Mouse (Mus musculus): Measurements from ENCODE around the gene Prpsap1. TPM values are rescaled to one million over a fixed set of nuclear protein-coding genes. Genes with fewer than 3 reads are reported as not detected.
A peak's percentile ranks its signal among the peaks of the same experiment; 100 is the strongest.
"Not testable (repeated sequence)": the region's sequence is repeated elsewhere in the genome, so short reads cannot be mapped to it uniquely, and the experiment has no call there.

The Prpsap1 gene
- polyA plus RNA-seq, 1 experiment from 2014 or later = 171 TPM

- ATAC-seq (ENCODE audit: low FRiP score); H3K9me3 ChIP-seq; H3K27me3 ChIP-seq; H3K9ac ChIP-seq; H3K4me3 ChIP-seq; H3K27ac ChIP-seq; H3K36me3 ChIP-seq; H3K4me2 ChIP-seq: not testable (repeated sequence)
- peaks cover 39% of the 10 kb centered on the region for H3K4me1 ChIP-seq (replicated peaks)
- 82% methylated on average over 1 of the region's 1 CpGs for WGBS
These were observed 1.5 kb downstream of the Prpsap1 start for GRCm38 (mm10) chr11:116492507-116492906.

GRCm38 (mm10) chr11:116491338-116491737 is 2.7 kb downstream of the Prpsap1 start:
- no peak for ATAC-seq (ENCODE audit: low FRiP score)
- H3K4me3 ChIP-seq = no peak overlapping the region
- H3K9me3 ChIP-seq = no peaks in the 10 kb centered on the region
- 75% methylated on average over 6 of the region's 6 CpGs for WGBS
- H3K4me2 ChIP-seq = peak overlapping the region; percentile 62; the same call in 1 of the 2 replicates
- H3K27me3 ChIP-seq = no peaks in the 10 kb centered on the region
- H3K36me3 ChIP-seq = peaks cover 15% of the 10 kb centered on the region
- peaks cover 39% of the 10 kb centered on the region for H3K4me1 ChIP-seq (replicated peaks)
- no peak overlapping the region for H3K9ac ChIP-seq
- no peak overlapping the region for H3K27ac ChIP-seq

- Histone ChIP-seq H3K9me3 (no peaks in the 10 kb centered on the region), H3K27me3 (no peaks in the 10 kb centered on the region), H3K4me1 (replicated peaks) (peaks cover 39% of the 10 kb centered on the region), H3K4me3 (peak overlapping the region; percentile 97), H3K27ac (peak overlapping the region; percentile 92), H3K9ac (peak overlapping the region; percentile 96), H3K36me3 (peaks cover 24% of the 10 kb centered on the region), H3K4me2 (peak overlapping the region; percentile 62)
- under 1% methylated on average over 50 of the region's 62 CpGs for WGBS
- ATAC-seq (ENCODE audit: low FRiP score) = peak; percentile 91
These were observed 3.5 kb downstream of the Prpsap1 start for GRCm38 (mm10) chr11:116490232-116491107.

GRCm38 (mm10) chr11:116489771-116490231 is 4.2 kb downstream of the Prpsap1 start:
- peak; percentile 74 for ATAC-seq (ENCODE audit: low FRiP score)
- peaks cover 33% of the 10 kb centered on the region for H3K4me1 ChIP-seq (replicated peaks)
- peak overlapping the region; percentile 97 for H3K4me3 ChIP-seq
- 0% methylated on average over 37 of the region's 39 CpGs for WGBS
- no peaks in the 10 kb centered on the region for H3K9me3 ChIP-seq
- H3K4me2 ChIP-seq = peak overlapping the region; percentile 62
- H3K36me3 ChIP-seq = peaks cover 30% of the 10 kb centered on the region
- H3K27ac ChIP-seq = peak overlapping the region; percentile 92
- peak overlapping the region; percentile 96 for H3K9ac ChIP-seq
- H3K27me3 ChIP-seq = no peaks in the 10 kb centered on the region

GRCm38 (mm10) chr11:116488693-116489375 is 5.2 kb downstream of the Prpsap1 start:
- H3K4me1 ChIP-seq (replicated peaks) = peaks cover 23% of the 10 kb centered on the region
- H3K9me3 ChIP-seq = no peaks in the 10 kb centered on the region
- no peaks in the 10 kb centered on the region for H3K27me3 ChIP-seq
- ATAC-seq (ENCODE audit: low FRiP score) = no peak
- H3K27ac ChIP-seq = no peak overlapping the region
- peak overlapping the region; percentile 96 for H3K9ac ChIP-seq
- peak overlapping the region; percentile 62 for H3K4me2 ChIP-seq
- peak overlapping the region; percentile 97 for H3K4me3 ChIP-seq
- WGBS = 79% methylated on average over 14 of the region's 14 CpGs
- H3K36me3 ChIP-seq = peaks cover 39% of the 10 kb centered on the region

GRCm38 (mm10) chr11:116488207-116488606 is 5.8 kb downstream of the Prpsap1 start:
- Histone ChIP-seq H3K4me2 (no peak overlapping the region), H3K4me3 (no peak overlapping the region), H3K27ac (no peak overlapping the region), H3K27me3 (no peaks in the 10 kb centered on the region), H3K9ac (no peak overlapping the region), H3K9me3 (no peaks in the 10 kb centered on the region), H3K4me1 (replicated peaks) (peaks cover 22% of the 10 kb centered on the region), H3K36me3 (peaks cover 45% of the 10 kb centered on the region)
- ATAC-seq (ENCODE audit: low FRiP score) = no peak

GRCm38 (mm10) chr11:116484261-116484660 is 9.7 kb downstream of the Prpsap1 start:
- no peak overlapping the region for H3K9ac ChIP-seq
- ATAC-seq (ENCODE audit: low FRiP score) = no peak
- H3K27me3 ChIP-seq = no peaks in the 10 kb centered on the region
- H3K4me1 ChIP-seq (replicated peaks) = peaks cover 16% of the 10 kb centered on the region
- peaks cover 82% of the 10 kb centered on the region for H3K36me3 ChIP-seq
- no peak overlapping the region for H3K27ac ChIP-seq
- no peak overlapping the region for H3K4me3 ChIP-seq
- WGBS = 93% methylated on average over 8 of the region's 8 CpGs
- no peaks in the 10 kb centered on the region for H3K9me3 ChIP-seq
- no peak overlapping the region for H3K4me2 ChIP-seq

GRCm38 (mm10) chr11:116481776-116482175 is 12.2 kb downstream of the Prpsap1 start:
- ATAC-seq (ENCODE audit: low FRiP score) = no peak
- Histone ChIP-seq H3K4me1 (replicated peaks) (no peaks in the 10 kb centered on the region), H3K9me3 (no peaks in the 10 kb centered on the region), H3K4me3 (no peak overlapping the region), H3K9ac (no peak overlapping the region), H3K27ac (no peak overlapping the region), H3K27me3 (no peaks in the 10 kb centered on the region), H3K36me3 (peaks cover 94% of the 10 kb centered on the region), H3K4me2 (no peak overlapping the region)
- WGBS = 85% methylated on average over 7 of the region's 7 CpGs

GRCm38 (mm10) chr11:116480975-116481374 is 13.0 kb downstream of the Prpsap1 start:
- no peak overlapping the region for H3K27ac ChIP-seq
- no peaks in the 10 kb centered on the region for H3K9me3 ChIP-seq
- 89% methylated on average over 8 of the region's 8 CpGs for WGBS
- no peak overlapping the region for H3K4me3 ChIP-seq
- H3K36me3 ChIP-seq = peaks cover 95% of the 10 kb centered on the region
- H3K27me3 ChIP-seq = no peaks in the 10 kb centered on the region
- no peak for ATAC-seq (ENCODE audit: low FRiP score)
- no peaks in the 10 kb centered on the region for H3K4me1 ChIP-seq (replicated peaks)
- H3K9ac ChIP-seq = no peak overlapping the region
- H3K4me2 ChIP-seq = no peak overlapping the region

- WGBS = 67% methylated on average over 8 of the region's 8 CpGs
- ATAC-seq (ENCODE audit: low FRiP score) = no peak
- Histone ChIP-seq H3K4me2 (no peak overlapping the region), H3K4me3 (no peak overlapping the region), H3K9me3 (no peaks in the 10 kb centered on the region), H3K27me3 (no peaks in the 10 kb centered on the region), H3K36me3 (peaks cover 95% of the 10 kb centered on the region), H3K9ac (no peak overlapping the region), H3K4me1 (replicated peaks) (no peaks in the 10 kb centered on the region), H3K27ac (no peak overlapping the region)
These were observed 14.2 kb downstream of the Prpsap1 start for GRCm38 (mm10) chr11:116479832-116480231.

GRCm38 (mm10) chr11:116478978-116479377 is 15.0 kb downstream of the Prpsap1 start:
- 83% methylated on average over 7 of the region's 7 CpGs for WGBS
- H3K27ac ChIP-seq = no peak overlapping the region
- no peak overlapping the region for H3K4me3 ChIP-seq
- H3K27me3 ChIP-seq = no peaks in the 10 kb centered on the region
- no peak overlapping the region for H3K4me2 ChIP-seq
- H3K9me3 ChIP-seq = no peaks in the 10 kb centered on the region
- H3K36me3 ChIP-seq = peaks cover 95% of the 10 kb centered on the region
- ATAC-seq (ENCODE audit: low FRiP score) = no peak
- H3K4me1 ChIP-seq (replicated peaks) = no peaks in the 10 kb centered on the region
- no peak overlapping the region for H3K9ac ChIP-seq

GRCm38 (mm10) chr11:116477160-116477759 is 16.7 kb downstream of the Prpsap1 start:
- Histone ChIP-seq H3K9me3 (no peaks in the 10 kb centered on the region), H3K4me2 (no peak overlapping the region), H3K4me3 (no peak overlapping the region), H3K4me1 (replicated peaks) (no peaks in the 10 kb centered on the region), H3K36me3 (peaks cover 98% of the 10 kb centered on the region), H3K27me3 (no peaks in the 10 kb centered on the region), H3K27ac (no peak overlapping the region), H3K9ac (no peak overlapping the region)
- WGBS = 76% methylated on average over 15 of the region's 15 CpGs
- ATAC-seq (ENCODE audit: low FRiP score) = no peak

Measured in hindbrain, embryonic 13.5 days (tissue).